Mouse (Mus musculus): ENCODE measurements around the gene Gm43302. TPM values are rescaled to one million over a fixed set of nuclear protein-coding genes. Genes with fewer than 3 reads are reported as not detected.
"Not testable (repeated sequence)": the region's sequence is repeated elsewhere in the genome, so short reads cannot be mapped to it uniquely, and the experiment has no call there.

The Gm43302 gene
- 0.12 TPM in 1 of 2 replicates, not detected in the other for polyA plus RNA-seq (2015; fragmentation: Nextera tagmentation; extraction: Ambion mirVana)

DNA sequence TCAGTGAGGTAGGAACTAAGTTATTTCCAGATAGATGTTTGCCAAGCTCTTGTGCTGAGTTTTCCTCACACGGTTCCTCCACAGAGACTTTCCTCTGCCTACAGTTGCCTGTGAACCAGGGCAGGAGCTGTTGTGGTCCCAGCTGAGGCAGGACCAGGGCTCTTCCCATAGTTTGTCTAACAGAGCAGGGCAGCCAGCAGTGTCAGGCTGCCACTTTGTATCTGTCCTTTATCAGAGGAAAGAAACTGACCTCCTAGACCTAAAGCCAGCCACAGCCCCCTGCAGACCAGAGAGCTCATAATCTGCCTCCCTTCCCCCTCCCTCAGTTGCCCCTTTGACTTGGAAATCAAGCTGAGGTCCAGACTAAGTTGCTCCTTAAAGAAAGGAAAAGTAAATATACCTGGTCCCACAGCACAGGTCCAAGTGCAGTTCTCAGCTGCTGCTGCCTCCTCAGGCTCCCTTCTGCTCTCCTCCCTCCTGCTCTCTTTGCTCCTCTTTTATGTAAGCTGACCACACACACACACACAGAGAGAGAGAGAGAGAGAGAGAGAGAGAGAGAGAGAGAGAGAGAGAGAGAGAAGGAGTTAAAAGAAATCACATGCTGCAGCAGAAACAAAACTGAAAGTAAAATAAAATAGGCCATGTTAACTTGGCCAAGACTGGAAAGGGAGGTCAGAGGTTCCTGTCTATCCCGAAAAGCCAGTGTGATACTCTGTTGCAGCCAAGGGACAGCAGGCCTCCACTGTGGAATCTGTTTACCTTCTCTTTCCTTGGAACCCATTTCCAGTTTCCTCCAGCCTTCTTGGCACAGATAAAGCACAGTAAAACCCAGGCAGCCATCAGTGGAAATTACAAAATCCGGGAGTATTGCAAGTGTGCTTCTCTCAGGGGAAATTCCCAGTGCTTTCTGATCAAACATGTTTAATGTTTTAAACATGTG lies at the start of gene Gm43302, which contains the start of gene Gbp6:
Gm43302 (minus strand) TSS at position 470 of the 940 bp plus-strand sequence.
Gbp6 (minus strand) TSS at position 473 of the 940 bp plus-strand sequence.
- not testable (repeated sequence) for ATAC-seq
- WGBS, result 61% methylated on average over 3 of the region's 3 CpGs

DNA sequence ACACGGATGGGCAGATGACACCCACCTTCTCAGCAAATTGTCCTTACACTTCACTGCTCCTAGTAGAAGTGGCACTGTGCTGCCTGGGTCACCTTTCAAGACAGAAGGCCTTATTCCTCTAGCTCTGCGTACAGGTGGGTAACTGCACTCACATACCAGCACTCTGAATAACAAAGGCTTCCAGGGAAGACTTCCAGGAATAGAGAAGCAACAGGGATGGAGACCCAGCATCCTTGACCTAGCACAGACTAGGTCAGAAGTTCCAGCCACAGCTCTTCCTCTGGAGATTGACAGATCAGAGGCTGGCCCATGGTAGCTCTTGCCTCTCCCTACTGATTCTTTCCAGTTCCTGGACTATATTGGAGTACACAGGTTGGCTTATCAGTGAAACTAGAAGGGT lies 47.8 kb upstream of the Gm43302 start:
- Histone ChIP-seq H3K36me3 (ENCODE audit: poor library complexity, severe bottlenecking) (no peaks in the 10 kb centered on the region), H3K9ac (no peak overlapping the region), H3K4me2 (no peak overlapping the region), H3K4me3 (no peak overlapping the region), H3K27ac (no peak overlapping the region), H3K9me3 (replicated peaks) (no peaks in the 10 kb centered on the region), H3K27me3 (no peaks in the 10 kb centered on the region), H3K4me1 (no peaks in the 10 kb centered on the region)
- 71% methylated on average over 2 of the region's 2 CpGs for WGBS
- ATAC-seq, result no peak

More for the DNA sequence above, at the start of gene Gm43302, which contains the start of gene Gbp6:
- H3K36me3 ChIP-seq (ENCODE audit: poor library complexity, severe bottlenecking); H3K4me2 ChIP-seq; H3K9ac ChIP-seq; H3K27me3 ChIP-seq; H3K9me3 ChIP-seq (replicated peaks); H3K27ac ChIP-seq; H3K4me3 ChIP-seq; H3K4me1 ChIP-seq: not testable (repeated sequence)

DNA sequence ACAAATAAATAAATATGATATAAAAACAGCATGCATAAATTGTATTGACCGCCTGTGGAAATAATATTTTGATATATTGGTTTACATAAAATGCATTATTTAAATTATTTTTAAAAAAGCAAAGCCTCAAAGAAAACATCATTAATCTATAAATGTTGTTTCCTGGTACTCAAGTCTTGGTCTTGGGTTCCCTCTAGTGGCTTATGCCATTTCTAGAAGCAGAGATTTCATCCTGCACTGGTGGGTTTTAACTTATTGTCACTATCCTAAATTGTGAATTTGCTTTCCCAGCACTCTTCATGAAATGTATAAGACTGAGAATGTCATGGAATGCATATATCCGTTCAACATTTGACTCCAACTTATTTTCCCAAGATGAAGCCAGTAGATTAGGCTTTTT lies 29.0 kb upstream of the Gm43302 start:
- WGBS, result 78% methylated on average over 2 of the region's 2 CpGs
- Histone ChIP-seq H3K27ac (no peak overlapping the region), H3K4me1 (no peaks in the 10 kb centered on the region), H3K9me3 (replicated peaks) (no peaks in the 10 kb centered on the region), H3K4me2 (no peak overlapping the region), H3K9ac (no peak overlapping the region), H3K27me3 (no peaks in the 10 kb centered on the region), H3K36me3 (ENCODE audit: poor library complexity, severe bottlenecking) (no peaks in the 10 kb centered on the region), H3K4me3 (no peak overlapping the region)
- no peak for ATAC-seq

DNA sequence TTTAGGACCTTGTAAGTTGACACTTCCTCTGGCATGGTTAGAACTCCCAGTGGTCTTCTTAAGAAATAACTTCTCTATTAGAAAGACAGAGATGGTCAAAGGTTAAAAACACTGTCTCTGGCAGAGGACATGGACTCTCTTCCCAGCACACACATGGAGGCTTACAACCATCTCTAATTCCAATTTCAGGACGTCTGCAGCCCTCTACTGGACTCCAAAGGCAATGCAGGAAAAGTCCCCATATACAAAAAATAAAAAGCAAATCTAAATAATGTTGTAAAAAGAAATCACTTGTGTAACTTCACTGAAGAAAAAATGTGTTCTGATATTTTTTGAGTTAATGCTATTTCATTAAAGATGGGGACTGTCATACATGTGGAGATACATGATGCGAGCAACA lies 17.4 kb upstream of the Gm43302 start:
- Histone ChIP-seq H3K4me1 (no peaks in the 10 kb centered on the region), H3K4me3 (no peak overlapping the region), H3K4me2 (no peak overlapping the region), H3K27me3 (no peaks in the 10 kb centered on the region), H3K9ac (no peak overlapping the region), H3K36me3 (ENCODE audit: poor library complexity, severe bottlenecking) (no peaks in the 10 kb centered on the region), H3K9me3 (replicated peaks) (no peaks in the 10 kb centered on the region), H3K27ac (no peak overlapping the region)
- WGBS, result 80% methylated on average over 2 of the region's 2 CpGs
- no peak for ATAC-seq

DNA sequence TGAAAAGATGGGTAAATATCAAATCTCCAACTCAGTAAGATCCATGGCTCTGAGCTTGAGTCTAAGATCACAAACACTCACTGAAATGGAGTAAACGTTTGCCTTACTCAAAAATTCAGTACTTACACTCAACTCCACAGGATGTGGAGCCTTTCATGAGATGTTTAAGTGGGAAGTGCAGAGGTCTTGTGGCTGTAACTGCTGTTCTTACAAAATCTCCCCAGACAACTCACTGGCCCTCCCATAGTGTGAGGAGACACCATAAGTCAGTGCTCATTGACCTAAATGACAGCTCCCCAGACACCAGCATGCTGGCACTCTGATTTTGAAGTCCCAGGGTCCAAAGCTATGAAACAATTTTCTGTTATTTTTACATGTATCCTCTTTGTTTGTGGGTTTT lies 15.7 kb upstream of the Gm43302 start:
- not testable (repeated sequence) for H3K36me3 ChIP-seq (ENCODE audit: poor library complexity, severe bottlenecking); H3K4me3 ChIP-seq; H3K9ac ChIP-seq; H3K4me2 ChIP-seq; H3K4me1 ChIP-seq; ATAC-seq; H3K27ac ChIP-seq; H3K27me3 ChIP-seq; H3K9me3 ChIP-seq (replicated peaks)
- 65% methylated on average over 1 of the region's 1 CpGs for WGBS

DNA sequence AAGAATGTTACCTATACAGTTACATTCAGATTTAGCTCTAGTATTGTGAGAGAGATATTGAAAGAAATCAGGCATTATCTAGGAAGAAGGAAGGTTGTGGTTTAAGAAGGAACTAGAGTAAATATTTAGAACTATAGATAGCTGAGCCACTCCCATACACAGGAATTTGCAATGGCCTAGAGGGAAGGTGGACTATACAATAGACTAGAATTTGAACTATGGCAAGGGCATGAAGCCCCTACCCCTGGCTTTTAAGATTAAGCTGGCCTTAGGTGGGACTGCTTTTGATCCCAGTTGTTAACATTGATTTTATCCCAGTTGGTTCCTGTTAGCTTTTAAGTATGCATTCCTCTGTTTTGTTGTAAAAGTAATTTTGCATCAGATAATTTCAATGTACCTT lies 13.5 kb upstream of the Gm43302 start:
- not testable (repeated sequence) for H3K9ac ChIP-seq; ATAC-seq; H3K9me3 ChIP-seq (replicated peaks); H3K4me3 ChIP-seq; H3K27me3 ChIP-seq; H3K4me2 ChIP-seq; H3K27ac ChIP-seq; H3K4me1 ChIP-seq; H3K36me3 ChIP-seq (ENCODE audit: poor library complexity, severe bottlenecking)

DNA sequence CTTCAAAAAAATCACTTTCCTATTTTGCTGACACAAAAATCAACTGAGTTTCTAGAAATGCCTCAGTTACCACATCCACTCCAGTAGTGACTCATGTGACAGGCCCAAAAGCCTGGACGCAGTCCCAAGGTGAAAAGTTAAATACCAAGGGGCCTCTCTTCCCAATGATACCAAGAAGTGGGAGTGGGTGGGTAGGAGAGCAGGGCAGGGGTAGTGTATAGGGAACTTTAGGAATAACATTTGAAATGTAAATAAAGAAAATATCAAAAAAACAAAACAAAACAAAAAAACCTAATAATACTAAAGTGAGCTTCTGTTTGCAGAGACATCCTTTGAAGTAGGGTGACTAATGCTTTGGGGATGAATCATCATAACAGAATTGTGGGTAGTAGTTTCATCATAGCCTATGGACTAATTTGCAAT lies 12.7 kb upstream of the Gm43302 start:
- no peak overlapping the region for H3K4me2 ChIP-seq
- no peaks in the 10 kb centered on the region for H3K4me1 ChIP-seq
- no peaks in the 10 kb centered on the region for H3K9me3 ChIP-seq (replicated peaks)
- no peaks in the 10 kb centered on the region for H3K36me3 ChIP-seq (ENCODE audit: poor library complexity, severe bottlenecking)
- no peak overlapping the region for H3K4me3 ChIP-seq
- H3K27ac ChIP-seq, result no peak overlapping the region
- WGBS, result 91% methylated on average over 1 of the region's 1 CpGs
- no peak overlapping the region for H3K9ac ChIP-seq
- ATAC-seq, result no peak
- no peaks in the 10 kb centered on the region for H3K27me3 ChIP-seq

DNA sequence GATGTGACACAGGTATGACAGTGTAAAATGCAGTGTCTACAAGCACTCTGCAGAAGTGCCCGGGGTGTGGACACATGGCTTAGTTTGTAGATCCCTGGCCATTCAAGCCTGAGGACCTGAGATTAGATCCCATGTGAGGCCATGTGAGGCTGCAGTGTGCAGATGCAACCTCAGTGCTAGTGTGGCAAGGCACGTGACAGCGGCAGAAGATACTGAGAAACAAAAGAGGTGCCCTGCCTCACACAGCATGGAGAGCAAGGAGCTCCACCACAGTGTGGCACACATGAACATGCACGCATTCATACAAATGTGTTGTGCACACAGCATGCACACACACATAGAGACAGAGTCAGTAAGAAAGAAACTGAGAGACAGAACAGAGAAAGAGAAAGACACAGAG lies 12.2 kb upstream of the Gm43302 start:
- H3K9ac ChIP-seq; H3K4me1 ChIP-seq; H3K27me3 ChIP-seq; H3K27ac ChIP-seq; H3K9me3 ChIP-seq (replicated peaks); H3K4me2 ChIP-seq; H3K36me3 ChIP-seq (ENCODE audit: poor library complexity, severe bottlenecking); H3K4me3 ChIP-seq; ATAC-seq: not testable (repeated sequence)
- 89% methylated on average over 4 of the region's 4 CpGs for WGBS

DNA sequence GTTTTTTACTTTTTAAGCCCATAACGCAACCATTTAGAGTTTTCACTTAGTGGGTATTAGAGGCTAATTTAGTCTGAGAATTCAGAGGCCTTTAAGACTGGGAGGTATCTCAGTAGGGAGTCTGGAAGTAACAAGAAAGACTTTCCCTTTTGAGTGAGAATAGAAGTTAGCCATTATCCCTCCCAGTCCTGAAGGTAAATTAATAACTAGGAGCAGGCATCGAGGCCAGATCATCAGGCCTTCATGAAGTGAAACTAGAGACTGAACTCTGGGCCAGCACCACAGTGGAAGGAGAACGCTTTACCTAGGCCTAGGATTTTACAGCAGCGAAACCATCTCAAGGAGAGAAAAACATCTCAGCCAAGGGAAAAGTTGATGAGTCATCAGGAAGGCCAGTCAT lies 8.5 kb upstream of the Gm43302 start:
- Histone ChIP-seq H3K27me3 (no peaks in the 10 kb centered on the region), H3K36me3 (ENCODE audit: poor library complexity, severe bottlenecking) (no peaks in the 10 kb centered on the region), H3K9me3 (replicated peaks) (no peaks in the 10 kb centered on the region), H3K4me2 (no peak overlapping the region), H3K9ac (no peak overlapping the region), H3K27ac (no peak overlapping the region), H3K4me1 (no peaks in the 10 kb centered on the region), H3K4me3 (no peak overlapping the region)
- WGBS, result 48% methylated on average over 4 of the region's 4 CpGs
- no peak for ATAC-seq

DNA sequence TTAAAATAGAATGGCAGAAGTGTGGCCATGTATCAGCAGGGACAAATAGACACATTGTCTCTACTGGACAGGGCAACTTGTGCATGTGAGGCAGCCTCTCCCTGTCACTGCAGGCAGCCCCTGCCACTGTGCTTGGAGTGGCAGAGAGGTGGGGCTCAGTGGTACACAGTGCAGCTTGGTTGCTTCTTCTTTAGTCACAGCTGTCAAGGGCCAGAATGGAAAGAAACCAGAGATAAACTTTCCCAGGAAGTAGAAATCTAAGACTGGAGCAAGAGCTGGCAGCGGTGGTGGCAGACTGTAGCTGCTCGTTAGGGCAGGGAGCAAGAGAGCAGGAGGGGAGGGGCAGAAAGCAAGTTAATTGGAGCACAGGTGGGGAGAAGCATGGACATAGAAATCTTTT lies 8.0 kb upstream of the Gm43302 start:
- ATAC-seq, result no peak
- H3K4me1 ChIP-seq, result no peaks in the 10 kb centered on the region
- H3K9ac ChIP-seq, result no peak overlapping the region
- H3K36me3 ChIP-seq (ENCODE audit: poor library complexity, severe bottlenecking), result no peaks in the 10 kb centered on the region
- no peaks in the 10 kb centered on the region for H3K9me3 ChIP-seq (replicated peaks)
- no peak overlapping the region for H3K4me3 ChIP-seq
- no peaks in the 10 kb centered on the region for H3K27me3 ChIP-seq
- H3K4me2 ChIP-seq, result no peak overlapping the region
- WGBS, result 13% methylated on average over 2 of the region's 2 CpGs
- no peak overlapping the region for H3K27ac ChIP-seq

DNA sequence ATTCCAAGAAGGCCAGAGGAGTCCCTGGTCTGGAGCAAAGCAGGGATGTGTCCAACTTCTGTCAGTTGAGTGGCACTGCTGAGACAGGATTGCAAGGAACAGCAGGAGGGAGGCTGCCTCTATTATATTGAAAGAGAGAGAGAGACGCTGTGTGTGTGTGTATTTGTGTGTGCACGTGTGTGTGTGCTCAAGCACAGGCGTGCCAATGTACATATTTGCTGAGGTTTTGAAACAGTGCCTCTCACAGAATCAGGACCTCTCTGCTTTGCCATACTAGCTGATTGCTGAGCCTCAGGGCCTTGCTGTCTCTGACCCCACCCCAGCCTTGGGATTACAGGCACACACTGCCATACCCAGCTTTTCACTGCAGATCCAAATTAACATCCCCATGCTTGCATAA lies 2.3 kb upstream of the Gm43302 start:
- Histone ChIP-seq H3K4me1 (no peaks in the 10 kb centered on the region), H3K9me3 (replicated peaks) (no peaks in the 10 kb centered on the region), H3K36me3 (ENCODE audit: poor library complexity, severe bottlenecking) (no peaks in the 10 kb centered on the region), H3K9ac (no peak overlapping the region), H3K4me3 (no peak overlapping the region), H3K4me2 (no peak overlapping the region), H3K27me3 (no peaks in the 10 kb centered on the region), H3K27ac (no peak overlapping the region)
- no peak for ATAC-seq
- 75% methylated on average over 3 of the region's 3 CpGs for WGBS

DNA sequence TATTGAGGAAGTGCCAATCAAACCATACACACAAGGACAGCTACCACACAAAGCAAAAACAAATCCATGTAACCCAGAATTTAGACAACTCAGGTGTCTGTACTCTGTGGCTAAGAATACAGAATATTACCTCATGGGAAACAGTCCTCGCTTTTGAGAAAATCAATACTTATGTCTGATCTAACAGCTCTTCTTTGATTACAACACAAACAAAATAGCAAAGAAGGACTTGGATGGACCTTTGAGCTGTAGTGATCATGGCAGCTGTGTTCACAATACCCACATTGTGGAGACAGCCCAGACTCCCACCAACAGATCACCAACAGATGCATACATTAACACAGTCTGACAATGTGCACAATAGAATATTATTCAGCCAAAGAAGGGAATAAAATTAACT lies 1.0 kb downstream of the Gm43302 start:
- Histone ChIP-seq H3K4me2 (no peak overlapping the region), H3K4me1 (no peaks in the 10 kb centered on the region), H3K27ac (no peak overlapping the region), H3K27me3 (no peaks in the 10 kb centered on the region), H3K9ac (no peak overlapping the region), H3K36me3 (ENCODE audit: poor library complexity, severe bottlenecking) (no peaks in the 10 kb centered on the region), H3K9me3 (replicated peaks) (no peaks in the 10 kb centered on the region), H3K4me3 (no peak overlapping the region)
- no peak for ATAC-seq
- WGBS, result 87% methylated on average over 1 of the region's 1 CpGs

DNA sequence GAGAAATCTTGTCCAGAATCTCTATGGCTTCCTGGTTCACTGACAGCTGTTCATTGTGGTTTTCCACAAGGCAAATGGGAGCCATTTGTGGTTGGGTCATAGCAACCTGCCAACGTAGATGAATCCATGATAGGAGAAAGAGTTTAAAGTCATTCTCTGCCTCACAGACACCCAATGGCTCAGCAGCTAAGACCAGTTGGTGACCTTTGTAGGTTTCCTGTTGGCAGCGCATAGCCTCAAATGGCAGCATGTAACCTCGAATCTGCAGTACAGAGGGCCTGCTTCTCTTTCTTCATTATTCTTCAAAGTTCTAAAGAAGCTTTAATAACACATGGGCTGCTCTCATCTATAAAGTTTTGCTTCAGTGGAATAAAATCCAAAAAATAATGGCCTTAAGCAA lies 2.6 kb downstream of the Gm43302 start:
- H3K9me3 ChIP-seq (replicated peaks); H3K4me2 ChIP-seq; H3K4me1 ChIP-seq; H3K27me3 ChIP-seq; H3K36me3 ChIP-seq (ENCODE audit: poor library complexity, severe bottlenecking); H3K4me3 ChIP-seq; H3K27ac ChIP-seq; H3K9ac ChIP-seq; ATAC-seq: not testable (repeated sequence)
- WGBS, result 98% methylated on average over 3 of the region's 3 CpGs
